Mouse (Mus musculus) heart, postnatal 0 days (tissue): ENCODE data around the gene Mapkapk2.

Experiments used
- CTCF ChIP-seq: IDR thresholded peaks from 2 replicates; pipeline ENCODE4 v1.5.1; 2016; ENCODE audit warnings: antibody characterized with exemption, control low read depth, low read depth
- EP300 ChIP-seq: IDR thresholded peaks from 2 replicates; pipeline ENCODE4 v1.6.1; 2016; ENCODE audit warnings: antibody characterized with exemption, low read depth

DNA sequence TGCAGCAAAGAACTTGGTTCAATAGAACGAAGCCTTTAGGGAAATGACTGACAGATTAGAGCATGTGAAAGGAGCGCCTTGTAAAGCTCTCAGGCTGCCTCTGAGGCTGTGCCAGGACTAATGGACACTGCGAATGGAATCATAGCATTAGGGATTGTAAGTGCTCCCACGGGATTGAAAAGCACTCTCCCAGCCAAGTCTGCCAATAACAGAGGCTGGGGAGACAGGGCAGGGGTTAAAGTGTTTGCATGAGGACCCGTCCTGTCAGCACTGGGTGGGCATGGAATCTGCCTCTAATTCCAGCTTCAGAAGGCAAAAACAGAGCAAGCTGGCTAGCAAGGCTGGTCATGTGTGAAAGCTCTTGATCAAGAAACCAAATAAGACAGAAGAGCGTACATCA, 36.6 kb upstream of the Mapkapk2 start:
- TF ChIP-seq CTCF, result no peak
- TF ChIP-seq EP300, result no peak
